Mouse (Mus musculus) adrenal gland, postnatal 4 days (tissue): ENCODE results near the gene Vmn2r104. TPM values are rescaled to one million over a fixed set of nuclear protein-coding genes. Genes with fewer than 3 reads are reported as not detected.

Experiments
- DNase-seq, 2 experiments: peaks; one replicate each; pipeline ENCODE4 v3.0.0; 2021 to 2022; ENCODE audit warnings: low spot score in 2 of 2, mixed read lengths in 2 of 2
- long read RNA-seq, 2 experiments: library from polyadenylated mRNA; stranded (forward); transcript quantifications; one replicate each; pipeline ENCODE4 v2.0.0; 2021
- total RNA-seq, 2 experiments: library from RNA; stranded (reverse); gene quantifications; 2 replicates each; pipeline ENCODE4 v1.2.3; 2021

The Vmn2r104 gene
- total RNA-seq = not detected
- long read RNA-seq, experiment 1 = 0 reads
- long read RNA-seq, experiment 2 = 0 reads

DNA sequence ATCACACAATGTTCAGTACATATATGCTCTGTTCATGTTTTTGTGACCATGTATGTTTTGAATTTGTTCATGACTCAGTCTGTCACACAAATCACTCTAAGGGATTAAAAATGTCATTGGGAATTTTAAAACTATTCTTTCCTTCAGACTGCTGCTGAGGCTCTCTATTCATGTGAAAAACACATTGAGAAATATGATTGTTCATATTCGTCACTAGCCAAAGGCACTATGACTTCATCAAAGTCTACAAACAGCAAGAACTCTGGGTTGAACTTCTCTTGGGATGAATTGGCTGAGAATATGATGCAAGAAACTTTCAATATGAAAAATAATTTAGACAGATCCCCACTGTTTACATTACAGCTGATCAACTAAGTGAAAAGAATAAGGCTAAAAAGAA is at the start of gene Vmn2r104:
Vmn2r104 (minus strand) TSS at position 101 of the 400 bp plus-strand sequence.
- no peak for DNase-seq

- no peak for DNase-seq
Measured at GRCm38 (mm10) chr17:20074090-20074489, 26.0 kb upstream of the Vmn2r104 start.

DNA sequence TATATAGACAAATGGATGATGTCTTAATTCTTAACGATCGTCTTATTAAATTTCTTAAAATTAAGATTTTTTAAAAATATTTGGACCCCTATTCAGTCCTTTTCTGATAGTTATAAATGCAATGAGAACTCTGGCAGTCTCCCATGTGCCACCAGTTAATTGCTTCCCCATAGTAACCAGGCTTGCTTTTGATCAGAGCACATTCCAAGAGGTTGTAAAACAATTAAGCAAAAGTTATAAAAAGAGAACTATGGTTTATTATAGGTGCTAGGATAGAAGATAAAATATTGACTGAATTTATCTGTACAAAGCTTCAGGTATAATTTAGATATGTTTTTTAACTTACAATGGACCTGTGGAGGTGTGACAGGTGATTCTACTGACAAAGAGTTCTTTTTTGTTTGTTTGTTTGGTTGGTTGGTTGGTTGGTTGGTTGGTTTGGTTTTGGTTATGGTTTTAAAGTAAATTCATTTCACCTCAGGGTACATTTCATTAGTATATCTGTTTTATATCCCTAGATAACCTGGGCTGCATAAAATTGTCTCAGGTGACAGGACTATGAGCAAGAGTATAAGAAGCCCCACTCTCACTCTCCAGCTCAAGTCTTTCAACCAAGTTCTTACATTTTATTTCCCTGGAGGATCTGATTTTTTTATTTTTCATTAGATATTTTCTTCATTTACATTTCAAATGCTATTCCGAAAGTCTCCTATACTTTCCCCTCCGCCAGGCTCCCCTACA is 23.7 kb upstream of the Vmn2r104 start:
- DNase-seq = no peak

Other genes with a start within 250 kb of the Vmn2r104 start
- not detected for gene Fpr-rs7, start 65.9 kb upstream of the Vmn2r104 start, total RNA-seq
- not detected for gene Fpr-rs6, start 134.8 kb upstream of the Vmn2r104 start, total RNA-seq
- gene Vmn2r105, start 186.7 kb upstream of the Vmn2r104 start, total RNA-seq = not detected
- not detected for gene Vmn2r106, start 237.2 kb upstream of the Vmn2r104 start, total RNA-seq